Mouse (Mus musculus) gastrocnemius, postnatal 25 days (tissue): ENCODE results near the gene S100a3. TPM values are rescaled to one million over a fixed set of nuclear protein-coding genes. Genes with fewer than 3 reads are reported as not detected.
A peak's percentile ranks its signal among the peaks of the same experiment; 100 is the strongest.

Experiments used
- DNase-seq: peaks from one replicate; pipeline ENCODE4 v3.0.0; 2022
- total RNA-seq, 2 experiments: library from RNA; stranded (reverse); gene quantifications; 1 replicate in 1 of 2; 2 replicates in 1 of 2; pipeline ENCODE4 v1.2.3; 2021

Gene S100a3
- total RNA-seq, 2 experiments from 2014 or later = not detected

GRCm38 (mm10) chr3:90601486-90602110 lies 41.2 kb downstream of the S100a3 start, which contains the start of gene Gm42674:
Gene Gm42674, plus strand, starts transcription at chr3:90601904.
- no peak for DNase-seq

- no peak for DNase-seq
These were observed 43.2 kb downstream of the S100a3 start, which contains the start of gene S100a4 for GRCm38 (mm10) chr3:90603623-90604022. Gene S100a4, plus strand, starts transcription at chr3:90603771.

DNA sequence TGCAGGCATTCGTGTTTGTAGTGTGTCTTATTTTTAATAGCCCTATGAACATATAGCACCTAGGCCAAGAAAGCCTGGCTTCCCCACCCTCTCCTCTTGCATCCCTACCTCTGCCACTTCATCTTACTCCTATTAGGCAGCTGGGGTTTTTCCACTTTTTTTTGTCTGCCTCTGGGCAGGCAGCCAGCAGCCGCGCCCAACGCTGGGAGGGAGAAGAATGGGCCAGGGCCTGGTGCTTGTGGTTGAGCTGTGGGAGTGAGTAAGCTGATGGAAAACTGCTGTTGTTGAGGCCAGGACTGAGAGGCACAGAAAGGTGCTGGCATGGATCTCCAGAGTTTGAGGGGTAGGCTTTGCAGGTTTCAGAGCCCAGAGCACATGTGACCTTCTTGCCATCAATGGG lies 44.0 kb downstream of the S100a3 start:
- DNase-seq = peak; percentile 87

DNA sequence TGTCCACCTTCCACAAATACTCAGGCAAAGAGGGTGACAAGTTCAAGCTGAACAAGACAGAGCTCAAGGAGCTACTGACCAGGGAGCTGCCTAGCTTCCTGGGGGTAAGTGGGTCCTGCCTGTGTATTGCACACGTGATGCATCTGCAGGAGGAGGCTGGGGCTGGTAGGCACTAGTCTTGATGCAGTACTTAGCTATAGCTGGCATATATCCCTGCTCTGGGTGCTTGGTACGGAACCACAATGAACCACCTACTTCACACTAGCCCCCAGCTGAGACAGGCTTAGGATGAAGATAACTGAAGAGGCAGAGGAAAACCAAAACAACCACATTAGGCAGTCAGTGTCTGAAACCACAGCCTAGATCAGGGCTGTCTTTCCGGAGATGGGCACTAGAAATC lies 44.7 kb downstream of the S100a3 start:
- DNase-seq = no peak

DNA sequence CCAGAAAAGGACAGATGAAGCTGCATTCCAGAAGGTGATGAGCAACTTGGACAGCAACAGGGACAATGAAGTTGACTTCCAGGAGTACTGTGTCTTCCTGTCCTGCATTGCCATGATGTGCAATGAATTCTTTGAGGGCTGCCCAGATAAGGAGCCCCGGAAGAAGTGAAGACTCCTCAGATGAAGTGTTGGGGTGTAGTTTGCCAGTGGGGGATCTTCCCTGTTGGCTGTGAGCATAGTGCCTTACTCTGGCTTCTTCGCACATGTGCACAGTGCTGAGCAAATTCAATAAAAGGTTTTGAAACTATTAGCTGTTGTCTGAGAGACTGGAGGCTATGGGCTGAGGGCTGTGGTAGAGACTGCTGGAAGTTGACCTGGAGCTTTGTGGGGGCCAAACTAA lies 45.4 kb downstream of the S100a3 start:
- DNase-seq = no peak

DNA sequence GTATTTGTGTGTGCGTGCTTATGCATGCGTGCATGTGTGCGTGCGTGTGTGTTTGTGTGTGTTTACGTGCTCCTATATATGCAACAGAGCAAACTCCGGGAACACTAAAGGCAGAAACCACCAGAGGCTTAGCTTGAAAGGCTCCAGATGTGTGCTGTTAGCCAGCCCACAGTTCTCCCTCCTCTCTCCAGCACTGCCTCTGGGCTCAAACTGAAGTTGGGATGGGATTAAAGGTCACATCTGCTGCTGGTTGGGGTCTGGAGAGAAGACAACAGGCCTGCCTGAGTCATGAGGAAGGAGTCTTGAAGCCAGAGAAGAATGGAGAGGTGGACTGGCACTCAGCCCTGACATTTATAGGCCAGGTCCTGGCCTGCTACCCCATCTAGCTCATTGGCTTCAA lies 45.8 kb downstream of the S100a3 start:
- DNase-seq = peak; percentile 67

DNA sequence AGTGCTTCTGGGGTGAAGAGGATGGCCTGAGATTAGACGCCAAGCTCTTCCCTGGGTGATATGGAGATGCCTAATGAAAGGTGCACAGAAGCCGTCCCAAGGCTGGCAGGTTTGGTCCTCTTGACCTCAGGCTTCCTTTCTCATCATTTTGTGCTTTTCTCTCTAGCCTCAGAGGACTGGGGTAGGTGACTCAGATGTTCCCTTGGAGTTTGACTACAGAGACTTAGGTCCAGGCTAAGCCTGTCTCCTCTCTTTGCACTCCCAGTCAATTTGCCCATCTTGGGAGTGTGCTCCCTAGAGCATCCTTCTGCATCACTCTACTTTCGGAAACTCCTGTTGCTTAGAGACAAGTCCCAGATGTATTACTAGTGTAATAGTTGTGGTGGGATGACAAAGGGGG lies 47.0 kb downstream of the S100a3 start:
- DNase-seq = no peak

GRCm38 (mm10) chr3:90608223-90608622 lies 47.8 kb downstream of the S100a3 start, which contains the start of gene S100a5:
Gene S100a5, plus strand, starts transcription at chr3:90608523.
- DNase-seq = no peak

DNA sequence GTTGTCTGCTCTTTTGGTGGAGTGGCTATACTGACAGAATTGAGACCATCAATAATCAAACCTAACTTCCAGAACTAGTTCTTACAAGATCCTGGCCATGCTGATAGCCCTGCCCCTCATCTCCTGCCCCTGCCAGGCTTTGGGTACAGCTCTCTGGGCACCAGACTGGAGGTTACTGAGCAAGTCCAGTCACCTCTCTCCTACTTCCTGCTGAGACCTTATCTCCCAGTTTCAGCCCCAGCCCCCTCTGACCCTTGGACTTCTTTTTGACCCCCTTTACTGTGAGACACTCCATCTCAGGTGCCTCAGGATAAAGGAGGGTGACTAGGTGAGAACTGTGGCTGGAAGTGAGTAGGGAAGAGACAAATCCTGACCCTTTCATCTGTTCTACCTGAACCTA lies 48.7 kb downstream of the S100a3 start:
- DNase-seq = no peak

- no peak for DNase-seq
These were observed 51.1 kb downstream of the S100a3 start for GRCm38 (mm10) chr3:90611494-90611893.

GRCm38 (mm10) chr3:90612061-90612460 lies 51.7 kb downstream of the S100a3 start:
- DNase-seq = no peak

DNA sequence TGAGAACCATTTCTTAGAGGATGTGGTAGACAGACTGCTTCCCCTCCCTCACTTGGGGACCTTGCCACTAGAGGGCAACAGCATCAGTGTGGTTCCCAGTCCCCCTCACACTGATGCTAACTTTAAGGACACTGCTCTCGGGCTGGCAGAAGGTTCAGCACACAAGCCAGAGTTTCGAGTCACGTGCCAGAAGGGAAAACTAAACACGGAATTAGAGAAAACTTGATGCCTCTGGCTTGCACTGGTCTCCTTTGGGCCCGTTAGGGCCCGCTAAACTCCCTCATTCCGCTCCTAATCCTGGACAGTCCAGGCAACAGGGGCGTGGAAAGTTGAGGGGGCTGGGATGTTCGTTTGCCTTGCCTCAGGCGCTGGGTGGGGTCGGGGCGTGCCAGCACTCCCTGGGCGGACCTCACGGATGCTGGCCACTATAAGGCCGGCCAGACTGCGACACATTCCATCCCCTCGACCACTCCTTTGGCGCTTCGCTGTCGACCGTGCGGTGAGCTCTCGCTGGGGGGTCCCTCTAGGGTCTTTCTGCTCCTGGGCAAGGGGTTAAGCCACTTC lies 52.4 kb downstream of the S100a3 start, which contains the start of gene S100a6:
TSS of gene S100a6 (plus strand) at position 155 of the 564 bp plus-strand sequence.
- DNase-seq = peak; percentile 82

GRCm38 (mm10) chr3:90613461-90614147 lies 53.2 kb downstream of the S100a3 start:
- DNase-seq = no peak

DNA sequence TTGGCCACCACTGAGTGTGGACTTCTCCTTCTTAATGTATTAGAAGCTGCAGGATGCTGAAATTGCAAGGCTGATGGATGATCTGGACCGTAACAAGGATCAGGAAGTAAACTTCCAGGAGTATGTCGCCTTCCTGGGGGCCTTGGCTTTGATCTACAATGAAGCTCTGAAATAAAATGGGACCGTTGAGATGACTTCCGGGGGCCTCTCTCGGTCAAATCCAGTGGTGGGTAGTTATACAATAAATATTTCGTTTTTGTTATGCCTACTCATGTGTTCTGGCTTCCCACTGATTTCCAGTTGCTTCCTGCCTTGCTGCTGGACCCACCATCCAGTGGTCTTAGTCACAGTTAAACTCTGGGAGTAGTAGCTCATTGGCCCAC lies 53.8 kb downstream of the S100a3 start:
- no peak for DNase-seq

- DNase-seq = no peak
These were observed 54.4 kb downstream of the S100a3 start for GRCm38 (mm10) chr3:90614611-90615251.

DNA sequence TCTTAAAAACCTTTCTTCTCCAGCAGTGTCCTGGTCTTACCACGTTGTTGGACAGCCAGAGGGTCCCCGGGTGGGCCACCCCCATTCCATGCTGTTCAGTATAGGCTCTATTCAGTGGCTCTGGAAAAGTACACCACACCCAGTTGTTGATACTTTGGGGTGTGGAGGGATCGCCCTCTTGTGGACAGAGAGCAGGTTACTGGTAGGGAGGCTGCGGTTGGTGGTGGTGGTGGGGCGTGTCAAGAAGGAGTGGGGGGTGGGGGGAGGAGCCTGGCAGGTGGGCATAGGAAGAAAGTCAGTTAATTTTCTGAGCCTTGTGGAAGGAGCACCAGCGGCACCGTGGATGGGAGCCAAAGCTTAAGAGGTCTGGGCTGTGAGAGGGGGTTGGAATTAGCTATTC lies 55.0 kb downstream of the S100a3 start:
- DNase-seq = peak; percentile 66

GRCm38 (mm10) chr3:90615911-90616310 lies 55.5 kb downstream of the S100a3 start:
- no peak for DNase-seq

GRCm38 (mm10) chr3:90617586-90617985 lies 57.2 kb downstream of the S100a3 start:
- no peak for DNase-seq

DNA sequence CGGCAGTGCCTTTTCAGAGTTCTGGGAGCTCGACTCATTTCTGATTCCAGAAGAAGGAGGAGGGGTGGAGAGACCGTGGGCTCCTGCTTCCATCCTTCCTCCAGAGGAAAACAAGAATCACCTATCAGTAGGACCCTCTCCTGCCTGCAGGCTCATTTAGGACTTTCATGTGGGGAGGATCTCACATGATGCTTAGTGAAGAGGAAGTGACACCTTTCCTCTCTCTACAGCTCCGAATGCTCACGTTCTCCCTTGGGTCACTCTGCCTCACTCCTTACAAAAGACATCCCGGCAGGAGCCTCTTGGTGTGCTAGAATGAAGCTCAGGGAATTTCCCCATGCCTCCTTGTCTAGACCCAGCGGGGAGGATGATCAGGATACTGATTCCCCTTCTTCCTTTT lies 61.2 kb downstream of the S100a3 start:
- DNase-seq = no peak

DNA sequence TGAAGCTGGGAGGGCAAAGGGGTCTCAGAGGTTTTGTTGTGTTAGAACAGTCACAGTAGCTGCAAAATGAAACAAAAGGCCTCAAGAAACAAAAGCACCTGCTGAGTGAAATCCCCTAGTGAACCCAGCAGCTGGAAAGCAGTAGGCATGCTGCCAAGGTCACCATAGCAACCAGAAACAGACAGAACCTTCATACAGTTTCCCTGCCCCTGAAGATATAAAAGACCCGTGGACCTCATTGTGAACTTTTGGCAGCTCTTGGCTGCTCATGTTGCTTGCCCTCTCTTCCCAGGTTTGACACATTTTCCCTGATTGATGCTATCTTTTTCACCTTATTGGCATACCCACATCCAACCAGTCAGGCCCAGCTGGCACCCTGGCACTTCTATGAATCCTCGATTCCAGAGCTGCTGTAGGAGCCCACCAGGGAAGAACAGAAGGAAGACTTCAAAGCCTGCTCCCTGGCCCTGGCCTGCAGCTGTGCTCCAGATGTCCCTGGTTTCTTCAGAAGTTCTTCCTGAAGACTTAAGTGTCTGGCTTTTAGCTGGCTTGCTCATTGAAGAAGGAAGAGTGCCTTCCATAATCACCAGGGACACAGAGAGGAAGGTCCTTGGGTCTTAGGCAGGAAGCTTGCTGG lies 63.2 kb downstream of the S100a3 start:
- no peak for DNase-seq

DNA sequence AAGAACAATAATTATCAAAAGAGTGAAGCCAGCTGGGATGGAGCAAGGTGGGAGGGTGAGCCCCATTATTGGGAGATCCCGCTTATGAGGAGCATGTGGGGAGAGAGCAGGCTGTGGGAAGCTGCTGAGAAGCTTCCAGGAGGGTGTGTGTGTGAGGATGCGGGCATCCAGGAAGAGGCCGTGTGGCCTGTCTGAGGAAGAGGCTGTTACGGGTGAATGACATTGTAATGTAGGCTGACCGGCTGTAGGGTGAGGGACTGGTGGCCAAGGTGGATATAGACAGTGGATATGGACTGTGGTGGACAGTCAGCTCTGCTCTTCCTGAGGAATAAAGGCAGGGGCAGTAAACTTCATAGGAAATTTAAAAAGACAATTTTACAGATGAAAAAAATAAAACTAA lies 65.1 kb downstream of the S100a3 start:
- no peak for DNase-seq

DNA sequence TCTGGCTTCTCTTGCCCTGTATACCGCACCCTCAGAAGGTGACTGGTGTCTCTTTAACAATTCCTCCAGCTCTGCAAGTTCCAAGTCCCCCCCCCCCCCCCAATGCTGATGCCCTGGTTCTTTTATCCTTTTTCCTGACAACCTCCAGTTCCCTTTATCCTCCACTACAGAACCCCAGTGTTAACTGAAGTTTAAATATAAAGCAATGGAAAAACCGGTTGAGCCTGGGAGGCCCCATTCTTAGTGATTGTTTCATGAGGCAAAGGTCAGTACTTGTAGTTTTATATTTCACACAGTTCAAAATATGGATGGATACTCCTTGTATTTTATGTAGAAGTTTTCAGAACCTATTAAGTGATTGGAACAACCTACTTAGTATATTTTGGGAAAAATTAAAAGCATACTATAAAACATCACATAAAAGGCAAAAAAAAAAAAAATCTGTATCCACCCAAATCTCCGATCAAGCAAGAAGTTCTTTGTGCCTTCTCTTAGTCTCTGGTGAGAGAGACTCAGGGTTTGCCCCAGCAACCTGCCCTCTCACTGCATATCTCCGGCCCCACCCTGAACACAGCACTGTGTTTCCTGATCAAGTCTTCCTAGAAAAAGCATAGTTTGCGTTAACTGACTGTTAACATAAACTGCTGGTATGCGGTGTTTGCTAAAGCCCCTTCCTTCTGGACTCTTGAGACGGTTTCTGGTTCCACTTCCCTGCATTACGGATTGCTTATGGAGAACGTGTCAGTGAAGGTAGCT lies 66.1 kb downstream of the S100a3 start:
- DNase-seq = no peak
